Mouse (Mus musculus) midbrain, embryonic 16.5 days (tissue): Measurements from ENCODE around the gene Schip1. TPM values are rescaled to one million over a fixed set of nuclear protein-coding genes. Genes with fewer than 3 reads are reported as not detected.
A peak's percentile ranks its signal among the peaks of the same experiment; 100 is the strongest.
"Not testable (repeated sequence)": the region's sequence is repeated elsewhere in the genome, so short reads cannot be mapped to it uniquely, and the experiment has no call there.

Experiments
- ATAC-seq: fragments of 200-750 bp; cut with Nextera tagmentation; 2 replicates; pipeline ENCODE4 v1.8.0; 2017; ENCODE audit warnings: moderate TSS enrichment
- H3K27ac ChIP-seq: fragments of 300-500 bp; sonication (generic); 2 replicates; pipeline ENCODE4 v1.5.1; 2014; ENCODE audit warnings: mild to moderate bottlenecking, low read length, mixed read lengths
- H3K27me3 ChIP-seq: fragments of 300-500 bp; sonication (generic); 2 replicates; pipeline ENCODE4 v1.6.1; 2014; ENCODE audit warnings: low read depth, low read length, mixed read lengths; ENCODE audit not compliant: control insufficient read depth, insufficient read depth
- H3K36me3 ChIP-seq: fragments of 300-500 bp; sonication (generic); 2 replicates; pipeline ENCODE4 v1.6.1; 2014; ENCODE audit warnings: mild to moderate bottlenecking, low read length, moderate library complexity, mixed read lengths; ENCODE audit not compliant: control insufficient read depth, insufficient read depth
- H3K4me1 ChIP-seq: fragments of 300-500 bp; sonication (generic); 2 replicates; pipeline ENCODE4 v1.6.1; 2014; ENCODE audit warnings: mild to moderate bottlenecking, low read length, mixed read lengths; ENCODE audit not compliant: control insufficient read depth, insufficient read depth
- H3K4me2 ChIP-seq: fragments of 300-500 bp; sonication (generic); 2 replicates; pipeline ENCODE4 v1.6.1; 2014; ENCODE audit warnings: mild to moderate bottlenecking, low read length, mixed read lengths
- H3K4me3 ChIP-seq: fragments of 300-500 bp; sonication (generic); 2 replicates; pipeline ENCODE4 v1.5.1; 2014; ENCODE audit warnings: low read depth, mild to moderate bottlenecking, low read length, moderate library complexity, mixed read lengths
- H3K9ac ChIP-seq: fragments of 300-500 bp; sonication (generic); 2 replicates; pipeline ENCODE4 v1.6.1; 2014; ENCODE audit warnings: low read depth, low read length, mixed read lengths
- H3K9me3 ChIP-seq: fragments of 300-500 bp; sonication (generic); replicated peaks from 2 replicates; pipeline ENCODE4 v1.6.1; 2014; ENCODE audit warnings: mild to moderate bottlenecking, low read length, mixed read lengths; ENCODE audit not compliant: control insufficient read depth, poor library complexity, severe bottlenecking
- WGBS: fragments of 180-500 bp; shearing (Covaris S2); extraction: QIAGEN DNeasy Blood & Tissue Kit; methylation state at CpG from one replicate; pipeline ENCODE4 v1.1.7; 2014; 5-methylcytosine and 5-hydroxymethylcytosine counted together
- polyA plus RNA-seq: library from polyadenylated mRNA; unstranded; fragments of >200 nt; fragmentation: Nextera tagmentation; extraction: Ambion mirVana; gene quantifications from 2 replicates; pipeline ENCODE4 v1.2.1, GENCODE M21; 2015

The Schip1 gene
- polyA plus RNA-seq, 1 experiment from 2014 or later = 147 TPM

DNA sequence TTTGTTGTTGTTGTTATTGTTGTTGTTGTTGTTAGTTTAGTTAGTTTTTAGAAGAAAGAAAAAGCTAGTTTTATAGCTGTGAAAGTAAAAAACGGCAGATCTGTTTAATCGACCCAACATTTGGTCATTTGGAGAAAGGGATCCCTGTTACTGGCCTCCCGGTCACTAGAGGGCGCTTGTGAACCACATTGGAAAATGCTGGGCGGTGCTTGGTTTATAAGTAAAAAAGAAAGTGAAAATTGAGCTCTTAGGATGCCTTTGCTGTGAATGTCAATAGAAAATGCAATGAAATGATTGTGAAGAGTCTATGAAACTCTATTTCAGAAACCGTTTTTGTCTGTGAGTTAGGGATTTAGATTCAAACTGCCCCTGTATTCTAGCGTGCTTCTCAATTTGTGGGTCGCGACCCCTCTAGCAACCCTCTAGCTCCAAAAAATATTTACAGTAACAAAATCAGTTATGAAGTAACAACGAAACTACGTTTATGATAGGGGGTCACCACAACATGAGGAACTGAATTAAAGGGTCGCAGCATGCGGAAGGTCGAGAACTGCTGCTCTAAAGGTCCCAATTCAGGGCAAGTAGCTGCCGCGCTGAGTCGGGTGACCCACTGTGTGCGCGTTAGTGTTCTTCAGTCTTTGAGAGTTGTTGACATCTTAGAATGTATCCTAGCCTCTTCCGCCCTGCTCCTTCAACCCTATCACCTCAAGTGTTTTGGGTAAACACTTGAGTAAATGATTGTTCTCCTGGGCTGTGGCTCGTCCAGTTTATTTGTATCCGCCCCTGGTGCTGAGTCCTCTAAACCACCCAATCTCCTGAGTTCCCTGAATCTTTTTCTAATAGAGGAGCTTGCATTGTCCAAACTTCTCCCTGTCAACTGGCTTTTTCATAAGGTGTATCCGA is 8.0 kb upstream of the Schip1 start:
- H3K27me3 ChIP-seq = no peaks in the 10 kb centered on the region
- H3K9ac ChIP-seq = no peak overlapping the region
- H3K36me3 ChIP-seq = no peaks in the 10 kb centered on the region
- no peaks in the 10 kb centered on the region for H3K9me3 ChIP-seq
- no peak for ATAC-seq
- 59% methylated on average over 23 of the region's 23 CpGs for WGBS
- 0 out of 2 replicates have a peak overlapping the region, but pooled peaks have one; percentile 9 for H3K4me3 ChIP-seq
- no peaks in the 10 kb centered on the region for H3K4me1 ChIP-seq
- no peak overlapping the region for H3K27ac ChIP-seq
- peak overlapping the region; percentile 38 for H3K4me2 ChIP-seq

DNA sequence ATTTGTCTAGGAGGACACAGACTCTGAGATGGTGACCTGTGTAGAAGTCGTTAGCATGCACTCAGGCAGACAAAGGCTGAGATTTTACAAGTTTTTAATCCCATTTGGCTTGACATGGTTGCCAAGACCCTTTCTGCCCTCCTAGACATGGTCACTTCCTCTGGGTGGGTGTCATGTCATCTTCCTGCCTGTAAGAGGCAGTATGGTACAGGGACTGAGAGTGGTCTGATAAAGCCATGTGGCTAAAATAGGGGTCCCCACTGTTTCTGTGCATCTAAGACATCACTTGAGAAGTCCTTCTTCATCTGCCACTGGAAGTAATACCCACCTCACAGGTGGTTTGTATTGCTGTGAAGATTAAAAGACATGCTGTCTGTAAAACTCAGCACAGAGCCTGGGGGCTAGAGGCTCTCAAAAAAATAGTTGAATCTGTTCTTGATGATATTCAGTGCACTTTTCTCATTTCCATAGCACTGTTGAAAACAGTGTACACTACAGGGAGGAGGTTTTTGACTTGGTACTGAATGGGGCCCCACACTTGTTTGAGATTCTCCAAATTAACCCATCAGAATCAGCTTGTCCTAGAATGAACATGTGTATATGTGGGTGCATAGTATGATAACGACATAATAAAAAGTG is 5.3 kb upstream of the Schip1 start:
- peak; percentile 76 for ATAC-seq
- H3K36me3 ChIP-seq = no peaks in the 10 kb centered on the region
- no peaks in the 10 kb centered on the region for H3K9me3 ChIP-seq
- no peak overlapping the region for H3K4me2 ChIP-seq
- H3K27me3 ChIP-seq = no peaks in the 10 kb centered on the region
- no peak overlapping the region for H3K4me3 ChIP-seq
- no peaks in the 10 kb centered on the region for H3K4me1 ChIP-seq
- 40% methylated on average over 2 of the region's 2 CpGs for WGBS
- no peak overlapping the region for H3K9ac ChIP-seq
- H3K27ac ChIP-seq = no peak overlapping the region

DNA sequence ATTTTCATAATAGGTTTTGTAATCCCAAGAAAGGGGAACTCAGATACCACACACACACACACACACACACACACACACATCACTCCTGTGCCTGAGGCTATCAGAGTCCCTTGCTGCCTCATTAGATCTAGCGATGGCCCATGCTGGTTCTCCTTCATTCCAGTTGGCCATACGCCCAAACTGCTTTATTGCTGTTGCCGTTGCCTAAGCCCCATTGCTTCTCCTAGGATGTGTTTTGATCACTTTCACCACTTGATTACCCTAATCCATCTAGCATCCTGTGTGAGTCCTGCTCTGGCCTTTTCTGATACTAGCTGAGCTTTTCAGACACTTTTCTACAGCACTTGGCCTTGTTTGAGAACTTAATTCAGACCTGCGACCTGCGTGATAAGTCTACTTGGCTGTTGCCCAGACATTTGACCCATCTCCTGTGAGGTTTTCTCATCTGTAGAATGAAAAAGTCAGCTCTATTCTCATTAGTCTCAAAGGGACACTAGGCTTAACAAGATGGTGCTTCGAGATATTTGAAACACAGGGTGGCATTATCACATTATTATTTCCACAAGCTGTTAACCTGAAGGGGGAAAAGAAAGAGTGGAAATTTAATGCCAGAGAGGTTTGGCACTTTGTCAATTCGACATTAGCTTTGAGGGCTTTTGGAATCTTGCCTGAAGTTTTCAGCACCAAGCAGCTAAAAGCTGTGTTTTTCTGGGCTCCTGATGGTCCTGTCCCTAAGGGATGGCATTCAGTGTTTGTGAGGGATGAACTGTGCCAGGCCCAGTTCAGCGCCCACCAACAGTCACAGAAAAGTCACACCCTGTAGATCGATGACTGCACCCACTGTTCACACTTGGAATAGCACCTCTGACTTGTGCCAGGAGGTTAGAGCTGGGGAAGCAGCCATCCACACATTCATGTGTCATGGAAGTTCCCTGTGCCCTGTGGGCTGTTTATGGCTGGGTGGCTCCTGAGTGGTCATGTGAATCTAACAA is 7.1 kb downstream of the Schip1 start:
- no peaks in the 10 kb centered on the region for H3K27me3 ChIP-seq
- H3K9ac ChIP-seq = no peak overlapping the region
- H3K4me2 ChIP-seq = no peak overlapping the region
- H3K36me3 ChIP-seq = no peaks in the 10 kb centered on the region
- peak; percentile 75 for ATAC-seq
- no peaks in the 10 kb centered on the region; the same call in 1 of the 2 replicates for H3K4me1 ChIP-seq
- WGBS = 54% methylated on average over 9 of the region's 9 CpGs
- no peaks in the 10 kb centered on the region for H3K9me3 ChIP-seq
- no peak overlapping the region for H3K27ac ChIP-seq
- H3K4me3 ChIP-seq = no peak overlapping the region

DNA sequence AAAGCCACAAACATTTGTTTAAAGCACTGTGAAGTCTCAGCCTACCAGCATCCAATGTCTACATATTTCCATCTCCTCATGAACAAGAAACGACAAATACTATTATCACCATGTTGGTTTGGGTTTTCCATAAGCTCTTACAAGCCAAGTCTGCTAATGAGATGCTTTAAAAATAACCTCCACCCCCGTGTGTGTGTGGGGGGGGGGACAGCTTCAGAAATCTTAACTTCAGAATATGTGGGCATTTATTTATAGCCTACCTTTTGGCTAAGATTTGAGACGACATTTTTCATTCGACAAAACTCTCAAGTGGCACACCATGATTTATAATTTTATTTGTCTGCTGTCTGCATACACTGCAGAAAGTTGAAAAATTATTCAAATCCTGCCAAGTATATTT is 12.8 kb downstream of the Schip1 start:
- no peak overlapping the region for H3K9ac ChIP-seq
- H3K9me3 ChIP-seq = no peaks in the 10 kb centered on the region
- no peak overlapping the region for H3K27ac ChIP-seq
- no peaks in the 10 kb centered on the region for H3K27me3 ChIP-seq
- no peaks in the 10 kb centered on the region for H3K4me1 ChIP-seq
- H3K36me3 ChIP-seq = no peaks in the 10 kb centered on the region
- 82% methylated on average over 4 of the region's 4 CpGs for WGBS
- ATAC-seq = no peak
- no peak overlapping the region for H3K4me3 ChIP-seq
- H3K4me2 ChIP-seq = no peak overlapping the region

DNA sequence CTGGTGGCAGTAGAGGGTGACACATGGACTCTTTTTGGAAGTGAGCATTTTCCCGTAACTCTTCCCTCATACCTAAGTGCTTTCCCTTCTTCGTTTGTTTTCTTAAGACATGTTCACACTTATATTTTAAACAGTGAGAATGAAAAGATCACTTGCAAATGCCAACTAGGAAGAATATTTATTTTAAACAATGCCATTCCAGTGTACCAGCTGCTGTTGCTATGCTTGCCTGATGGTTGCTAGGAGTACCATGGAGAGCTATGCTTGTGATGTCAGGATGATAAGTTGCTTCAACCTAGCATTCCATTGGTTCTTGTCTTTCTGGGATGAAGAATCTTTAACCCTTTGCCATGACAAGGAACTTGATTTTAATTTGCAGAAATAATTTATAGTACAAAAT is 20.4 kb downstream of the Schip1 start:
- ATAC-seq = no peak
- 81% methylated on average over 2 of the region's 2 CpGs for WGBS
- H3K9ac ChIP-seq = no peak overlapping the region

GRCm38 (mm10) chr3:68092108-68092507 is 27.5 kb downstream of the Schip1 start:
- 71% methylated on average over 4 of the region's 4 CpGs for WGBS
- Histone ChIP-seq H3K27ac (no peak overlapping the region), H3K36me3 (no peaks in the 10 kb centered on the region), H3K27me3 (no peaks in the 10 kb centered on the region), H3K4me1 (no peaks in the 10 kb centered on the region), H3K4me2 (no peak overlapping the region), H3K9ac (no peak overlapping the region), H3K9me3 (no peaks in the 10 kb centered on the region), H3K4me3 (no peak overlapping the region)
- ATAC-seq = no peak

More for the DNA sequence above, 20.4 kb downstream of the Schip1 start:
- Histone ChIP-seq H3K4me3 (no peak overlapping the region), H3K27ac (no peak overlapping the region), H3K4me2 (no peak overlapping the region), H3K9me3 (no peaks in the 10 kb centered on the region), H3K4me1 (no peaks in the 10 kb centered on the region), H3K36me3 (no peaks in the 10 kb centered on the region), H3K27me3 (no peaks in the 10 kb centered on the region)

DNA sequence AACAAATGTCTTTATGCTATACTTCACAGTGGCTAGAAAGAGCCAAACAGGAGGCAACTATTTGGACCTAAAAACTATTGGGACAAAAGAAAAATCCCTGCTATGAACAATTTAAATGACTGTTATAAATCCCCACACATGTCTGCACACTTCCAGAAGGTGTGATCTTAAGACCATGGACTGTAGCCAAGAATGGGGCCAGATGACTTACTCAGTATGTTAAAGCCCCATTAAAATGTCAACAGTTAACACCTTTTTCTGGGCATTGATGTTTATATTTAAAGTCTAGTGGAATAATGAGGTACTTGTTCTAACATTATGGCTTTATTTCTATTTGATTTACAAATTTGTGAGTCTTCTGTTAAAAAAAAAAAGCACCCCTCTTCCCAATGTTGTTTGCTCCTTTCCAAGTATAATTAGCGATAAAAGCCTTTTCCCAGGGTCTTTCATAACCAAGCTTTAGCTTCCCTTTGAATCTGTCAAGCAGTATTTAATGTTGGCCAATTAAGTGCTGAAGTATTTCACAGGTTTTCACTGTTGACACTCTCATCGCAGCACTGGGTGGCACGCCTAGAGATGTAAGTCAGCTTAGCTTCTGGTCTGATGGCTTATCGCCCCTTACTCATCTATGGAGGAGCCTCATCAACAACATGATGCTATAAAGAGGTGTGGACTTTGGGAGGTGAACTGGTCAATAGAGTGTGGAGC is 32.3 kb downstream of the Schip1 start:
- Histone ChIP-seq H3K9me3 (no peaks in the 10 kb centered on the region), H3K9ac (no peak overlapping the region), H3K4me2 (no peak overlapping the region), H3K4me3 (no peak overlapping the region), H3K27me3 (no peaks in the 10 kb centered on the region), H3K4me1 (no peaks in the 10 kb centered on the region), H3K27ac (no peak overlapping the region), H3K36me3 (no peaks in the 10 kb centered on the region)
- ATAC-seq = no peak
- 78% methylated on average over 4 of the region's 4 CpGs for WGBS

GRCm38 (mm10) chr3:68099561-68099960 is 35.0 kb downstream of the Schip1 start:
- H3K27ac ChIP-seq, H3K4me3 ChIP-seq, H3K9ac ChIP-seq, H3K36me3 ChIP-seq, ATAC-seq, H3K4me1 ChIP-seq, H3K9me3 ChIP-seq, H3K4me2 ChIP-seq, H3K27me3 ChIP-seq: not testable (repeated sequence)
- WGBS = 84% methylated on average over 6 of the region's 6 CpGs
